Mouse (Mus musculus) cortical plate, adult 2 months (tissue): ENCODE measurements around the gene Nup210.

ENCODE experiments used
- CTCF ChIP-seq: fragments of 200-500 bp; IDR thresholded peaks from 2 replicates; pipeline ENCODE4 v1.5.1; 2011; ENCODE audit warnings: mild to moderate bottlenecking, control low read depth, low read length; ENCODE audit not compliant: insufficient read depth; ENCODE audit errors: extremely low read depth
- POLR2A ChIP-seq: fragments of 200-500 bp; IDR thresholded peaks from 2 replicates; pipeline ENCODE4 v1.6.1; 2011; ENCODE audit warnings: mild to moderate bottlenecking, low read length, control low read depth; ENCODE audit not compliant: insufficient read depth; ENCODE audit errors: extremely low read depth

DNA sequence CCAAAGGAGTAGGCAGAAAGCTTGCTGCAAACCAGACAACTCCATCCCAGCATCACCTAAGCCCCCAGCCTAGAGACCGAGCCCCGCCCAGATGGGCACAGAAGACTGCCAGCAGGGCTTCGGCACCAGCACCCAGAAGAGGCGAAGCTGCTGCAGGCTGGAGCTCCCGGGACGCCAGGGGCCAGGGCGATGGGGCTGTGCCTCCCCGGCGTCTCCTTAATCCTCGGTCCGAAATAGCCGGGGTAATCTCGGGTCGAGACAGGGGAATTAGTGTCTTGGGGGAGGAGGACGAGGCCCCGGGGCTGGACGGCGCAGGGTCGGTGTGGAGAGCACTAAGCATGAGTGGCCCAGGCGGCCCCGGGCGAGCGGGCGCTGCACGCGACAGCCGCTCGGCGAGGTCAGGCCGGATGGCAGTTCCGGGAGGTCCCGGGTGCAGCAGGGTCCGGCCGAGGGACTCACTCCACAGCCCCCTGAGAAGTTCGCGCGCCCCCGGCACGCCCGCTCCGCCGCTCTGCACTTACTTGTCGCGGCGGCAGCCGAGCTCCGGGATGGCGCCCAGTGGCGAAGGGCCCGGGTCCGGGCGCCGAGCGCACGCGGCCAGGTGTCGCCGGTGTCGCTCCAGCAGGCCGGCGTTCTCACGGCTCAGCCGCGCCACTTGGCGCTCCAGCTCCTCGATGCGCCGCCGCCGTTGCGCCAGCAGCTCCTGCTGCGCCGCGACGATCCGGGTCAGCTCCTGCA lies 128.9 kb downstream of the Nup210 start:
- TF ChIP-seq POLR2A (no peak), CTCF (no peak)
